Mouse (Mus musculus): ENCODE results near the gene Ppp1r27.

GRCm38 (mm10) chr11:120574278-120574600, 23.3 kb upstream of the Ppp1r27 start:
- no peak for TF ChIP-seq CTCF (IDR thresholded peaks at IDR 0.05; ENCODE audit: borderline replicate concordance, extremely low read depth, insufficient read depth, insufficient read length)
- no peak for TF ChIP-seq POLR2A (IDR thresholded peaks at IDR 0.05; ENCODE audit: borderline replicate concordance, extremely low read depth, insufficient read depth, insufficient read length, poor library complexity, severe bottlenecking)

All from brain, embryonic 14.5 days (tissue).